Mouse (Mus musculus): ENCODE measurements at regions not wholly inside any gene's neighbourhood (a gene's known extent, or its start where the extent isn't known, plus 50 kb on each side); places are given as distances from the start of the nearest gene placed in this dataset.

DNA sequence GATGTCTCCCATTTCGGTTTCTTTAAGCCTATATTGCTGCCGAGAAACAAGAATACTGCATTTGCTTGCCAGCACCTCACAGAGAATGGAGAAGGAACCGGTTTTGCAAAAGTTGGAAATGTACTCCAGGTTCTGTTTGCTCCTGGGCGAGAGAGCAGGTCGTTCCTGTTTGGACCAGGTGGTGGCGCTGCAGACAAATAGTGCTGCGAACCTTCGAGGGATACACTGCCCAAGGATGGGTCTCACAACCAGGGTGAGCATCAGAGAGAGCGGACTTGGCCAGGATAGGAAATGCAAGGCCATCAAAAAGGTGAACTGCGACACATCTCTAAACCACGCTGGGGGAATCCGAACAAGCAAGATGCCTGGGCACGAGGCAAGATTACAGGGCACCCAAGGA, 54.0 kb upstream of the Ets2 start:
- peak; percentile 53 to 64 for DNase-seq (ENCODE audit: low read depth in 2 of 2, low spot score in 2 of 2)

DNA sequence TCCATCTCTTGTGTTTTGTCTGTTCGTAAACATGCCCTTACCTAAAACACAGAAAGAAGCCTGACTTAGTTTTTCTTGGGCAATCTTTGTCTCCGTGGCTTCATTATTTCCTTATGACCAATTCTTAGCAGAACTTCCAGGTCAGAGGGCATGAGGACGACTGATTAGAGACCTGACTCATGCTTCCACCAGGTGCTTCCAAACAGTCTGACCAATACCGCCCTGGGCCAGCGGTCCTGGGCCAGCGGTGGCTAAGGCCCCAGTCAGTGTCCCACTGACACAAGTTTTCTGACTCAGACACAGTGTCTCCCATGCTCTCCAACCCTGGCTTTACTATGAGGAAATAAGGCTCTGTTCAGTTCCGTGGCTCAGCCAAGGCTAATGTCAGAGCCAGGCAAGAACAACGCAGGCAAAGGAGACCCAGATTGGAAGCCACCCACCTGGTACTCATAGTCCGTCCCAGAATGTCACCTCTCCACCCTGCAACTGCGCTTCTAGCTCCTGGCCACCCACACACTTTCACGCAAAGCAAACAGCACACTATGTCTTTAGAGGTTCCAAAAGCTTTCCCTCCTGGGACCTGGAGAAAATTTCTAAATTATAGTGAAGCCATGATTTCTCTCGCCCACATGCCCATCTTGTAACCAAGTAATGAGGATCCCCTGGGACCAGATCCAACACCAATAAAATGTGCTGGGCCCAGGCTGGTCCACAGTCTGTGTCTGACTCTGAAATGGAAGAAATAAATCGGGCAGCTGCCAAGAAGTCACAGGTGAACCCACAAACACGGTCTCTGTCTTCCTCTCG, 56.6 kb upstream of the Erg start:
- DNase-seq (ENCODE audit: low read depth in 2 of 2, low spot score in 2 of 2): no peak

DNA sequence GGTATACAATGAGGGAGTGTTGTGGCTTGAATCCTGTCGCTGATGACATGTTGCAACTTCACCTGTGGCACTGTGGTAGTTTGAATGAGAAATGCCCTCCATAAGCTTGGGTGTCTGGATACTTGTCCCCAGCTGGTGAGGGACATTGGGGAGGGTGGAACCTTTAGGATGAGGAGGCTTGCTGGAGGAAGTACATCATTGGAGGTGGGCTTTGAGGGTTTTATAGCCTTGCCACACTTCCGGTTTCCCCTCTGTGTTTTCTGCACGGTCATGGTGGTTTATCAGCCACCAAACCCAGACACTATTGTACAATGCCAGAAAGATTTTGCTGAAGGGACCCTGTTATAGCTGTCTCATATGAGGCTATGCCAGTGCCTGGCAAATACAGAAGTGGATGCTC, 54.3 kb upstream of the Erg start:
- no peak for DNase-seq (ENCODE audit: low read depth in 2 of 2, low spot score in 2 of 2)

DNA sequence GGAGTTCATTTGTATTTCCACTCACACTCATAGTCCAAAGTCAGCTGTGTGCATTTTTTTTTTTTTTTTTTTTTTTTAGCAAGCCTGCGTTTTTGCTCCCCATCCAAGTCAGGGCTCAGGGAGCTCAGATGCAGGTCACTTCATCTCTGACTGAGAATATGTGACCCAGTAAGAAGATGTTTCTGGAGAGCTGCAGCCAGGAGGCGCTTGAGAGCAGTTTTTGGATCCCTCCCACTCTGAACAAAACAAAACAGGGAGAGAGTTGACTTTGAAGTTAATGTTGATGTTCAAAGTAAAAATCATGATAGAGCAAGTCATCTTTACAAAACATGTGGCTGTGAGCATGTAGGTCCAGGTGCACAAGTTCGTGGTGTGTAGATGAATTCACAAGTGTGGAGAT, 53.3 kb upstream of the Erg start:
- DNase-seq (ENCODE audit: low read depth in 2 of 2, low spot score in 2 of 2): no peak

DNA sequence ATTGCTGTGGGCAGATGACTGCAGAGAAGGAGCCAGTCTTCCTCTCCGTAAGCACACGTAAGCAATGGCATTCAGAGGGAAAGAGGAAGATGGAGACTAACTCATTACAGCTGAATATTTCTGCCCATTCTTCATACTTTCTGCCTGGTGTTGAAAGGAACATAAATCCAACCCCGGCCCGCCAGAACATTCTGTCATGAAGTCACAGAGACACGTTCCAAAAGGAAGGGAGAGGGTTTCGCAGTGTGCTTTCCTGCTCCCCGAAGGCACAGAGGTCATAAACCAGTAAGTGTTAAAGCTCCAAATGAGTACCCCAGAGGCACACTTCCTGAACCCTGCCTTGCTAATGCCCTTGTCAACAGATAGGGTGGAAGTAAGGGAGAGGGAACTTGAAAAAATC, 51.5 kb upstream of the Erg start:
- no peak for DNase-seq (ENCODE audit: low read depth in 2 of 2, low spot score in 2 of 2)

DNA sequence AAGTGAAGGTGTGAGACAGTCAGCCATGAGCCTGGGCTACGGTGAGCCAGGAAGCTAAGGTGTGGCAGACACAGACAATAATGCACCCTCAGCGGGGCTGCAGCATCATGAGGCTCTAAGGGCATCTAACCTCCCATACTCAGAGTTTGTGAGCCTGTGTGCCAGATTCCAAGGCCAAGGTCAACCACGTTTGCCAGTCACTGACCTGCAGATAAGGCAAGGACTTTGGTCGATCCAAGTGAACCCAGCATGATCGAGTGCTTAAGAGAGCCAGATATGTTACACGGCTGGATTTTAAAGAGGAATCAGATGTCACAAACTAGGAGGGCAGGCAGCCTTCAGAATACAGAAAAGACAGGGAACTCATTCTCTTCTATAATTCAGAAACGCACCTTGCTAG, 50.2 kb upstream of the Erg start:
- no peak for DNase-seq (ENCODE audit: low read depth in 2 of 2, low spot score in 2 of 2)
